ENCODE assay signal across 20 mouse cellular contexts in the genomic region with DNA sequence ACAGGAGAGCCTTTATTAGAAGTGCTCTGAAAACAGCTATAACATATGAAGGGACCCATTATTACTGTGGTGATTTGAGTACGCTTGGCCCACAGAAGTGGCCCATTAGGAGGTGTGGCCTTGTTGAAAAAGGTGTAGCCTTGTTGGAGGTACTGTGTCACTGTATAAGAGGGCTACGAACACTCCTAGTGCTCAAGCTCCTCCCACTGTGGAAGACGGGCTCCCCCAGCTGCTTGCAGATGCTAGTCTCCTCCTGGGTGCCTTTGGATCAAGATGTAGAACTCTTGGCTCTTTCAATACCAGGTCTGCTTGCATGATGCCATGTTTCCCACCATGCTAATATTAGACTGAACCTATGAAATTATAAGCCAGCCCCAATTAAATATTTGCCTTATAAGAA.
DNase-seq lines count a peak whose midpoint lies in the region; ATAC-seq and TF ChIP-seq lines count a peak whose summit lies in the region.
"Had no signal": no experiment of that assay in that cellular context is flagged by ENCODE, and none has a peak within 500 bp of the region (broad histone marks: within the 10 kb centered on the region; RNA-seq: fewer than 3 reads in every experiment).

No protein-coding gene starts in this region.

- H3K4me3 ChIP-seq in layer of hippocampus, adult 2 months, result no peak overlapping the region
- H3K4me3 ChIP-seq in lung, adult 2 months (replicated peaks; ENCODE audit: extremely low read depth, low read depth, low read length), result no peak overlapping the region
- H3K4me3 ChIP-seq in forebrain, embryonic 16.5 days (replicated peaks; ENCODE audit: low read length), result no peak overlapping the region
- H3K4me3 ChIP-seq: embryonic facial prominence, embryonic 12.5 days; forebrain, embryonic 15.5 days; heart, embryonic 10.5 days; hindbrain, embryonic 10.5 days had no signal

- H3K27me3 ChIP-seq in forebrain, embryonic 16.5 days (replicated peaks; ENCODE audit: control insufficient read depth, insufficient read depth, low read length), result no peaks in the 10 kb centered on the region
- H3K27me3 ChIP-seq: embryonic facial prominence, embryonic 12.5 days; forebrain, embryonic 15.5 days had no signal

- H3K27ac ChIP-seq in layer of hippocampus, adult 2 months, result no peak overlapping the region
- no peak overlapping the region for H3K27ac ChIP-seq in forebrain, embryonic 16.5 days (ENCODE audit: low read length)
- H3K27ac ChIP-seq: embryonic facial prominence, embryonic 12.5 days; forebrain, embryonic 15.5 days; heart, embryonic 10.5 days; hindbrain, embryonic 10.5 days; hindbrain, embryonic 14.5 days had no signal

- peaks cover 8% of the 10 kb centered on the region for H3K4me1 ChIP-seq in lung, adult 2 months (ENCODE audit: control insufficient read depth, insufficient read depth, low read length)
- H3K4me1 ChIP-seq in forebrain, embryonic 16.5 days (replicated peaks; ENCODE audit: control insufficient read depth, insufficient read depth, low read length), result peaks cover 7% of the 10 kb centered on the region
- H3K4me1 ChIP-seq: embryonic facial prominence, embryonic 12.5 days; heart, embryonic 10.5 days had no signal

- no peak overlapping the region for H3K4me2 ChIP-seq in forebrain, embryonic 16.5 days (ENCODE audit: low read length)
- H3K4me2 ChIP-seq: embryonic facial prominence, embryonic 12.5 days; forebrain, embryonic 15.5 days; hindbrain, embryonic 14.5 days had no signal

- no peak for DNase-seq in layer of hippocampus, adult 2 months (ENCODE audit: low spot score in 2 of 2)
- no peak for DNase-seq in layer of hippocampus, adult 18-20 months (ENCODE audit: low spot score in 2 of 2)
- DNase-seq in lung, postnatal 36 days, result peak; percentile 10
- DNase-seq in lung, adult 2 months, result no peak
- peak; percentile 41 for DNase-seq in A20 (ENCODE audit: low read depth, low spot score)
- DNase-seq in B cell, adult 2 months, result peak; percentile 11 to 26
- DNase-seq in right cerebral cortex, postnatal 36 days (ENCODE audit: low spot score in 2 of 2), result no peak
- DNase-seq: adrenal gland, postnatal 14 days; cerebellum, adult 11-12 months; cerebellum, adult 9-10 months; cerebellum, postnatal 25 days; gastrocnemius, postnatal 14 days; heart, postnatal 10 days had no signal

- no peaks in the 10 kb centered on the region for H3K9me3 ChIP-seq in forebrain, embryonic 16.5 days (ENCODE audit: control insufficient read depth, low read length)
- H3K9me3 ChIP-seq: embryonic facial prominence, embryonic 12.5 days; forebrain, embryonic 15.5 days; heart, embryonic 10.5 days; hindbrain, embryonic 10.5 days had no signal

- peak; percentile 57 for TF ChIP-seq CTCF in layer of hippocampus, adult 2 months (conservative IDR thresholded peaks at IDR 0.05)
- no peak for TF ChIP-seq CTCF in lung, adult 2 months (IDR thresholded peaks at IDR 0.05; ENCODE audit: insufficient read depth, low read length)

- TF ChIP-seq POLR2A in lung, adult 2 months (IDR thresholded peaks at IDR 0.05; ENCODE audit: borderline replicate concordance, extremely low read depth, low read depth, low read length), result no peak

- 81% methylated on average over 3 of the region's 3 CpGs for WGBS in lung, adult 2 months
- 92% methylated on average over 3 of the region's 3 CpGs for WGBS in forebrain, embryonic 16.5 days

- H3K9ac ChIP-seq in forebrain, embryonic 16.5 days (replicated peaks; ENCODE audit: low read depth, low read length), result no peak overlapping the region
- H3K9ac ChIP-seq: embryonic facial prominence, embryonic 12.5 days; forebrain, embryonic 15.5 days; hindbrain, embryonic 14.5 days had no signal

- no peaks in the 10 kb centered on the region for H3K36me3 ChIP-seq in forebrain, embryonic 16.5 days (ENCODE audit: control insufficient read depth, insufficient read depth)

- no peak for ATAC-seq in forebrain, embryonic 16.5 days
- ATAC-seq: activated CD4-positive, CD25-positive, alpha-beta regulatory T cell, adult 4 months; forebrain, embryonic 15.5 days had no signal

Comparison
In these comparisons a context has a peak if more than half of its experiments do, and no peak if none do; other contexts are left out.
1. DNase-seq: peak in lung, postnatal 36 days (single experiment), A20 (single experiment) and B cell, adult 2 months (2 of 2); none in layer of hippocampus, adult 2 months (0 of 2), layer of hippocampus, adult 18-20 months (0 of 2), lung, adult 2 months (single experiment) and right cerebral cortex, postnatal 36 days (0 of 2).